Mouse (Mus musculus) ES-E14 (cell line): ENCODE measurements at regions not wholly inside any gene's neighbourhood (a gene's known extent, or its start where the extent isn't known, plus 50 kb on each side); places are given as distances from the start of the nearest gene placed in this dataset.
A peak's percentile ranks its signal among the peaks of the same experiment; 100 is the strongest.

Experiments used
- DNase-seq: peaks from one replicate; pipeline ENCODE4 v3.0.0-alpha.2; 2013; ENCODE audit warnings: low read depth, low spot score
- H3K27ac ChIP-seq: 2 replicates; pipeline ENCODE4 v1.5.1; 2012; ENCODE audit warnings: low read depth, mild to moderate bottlenecking, low read length, moderate library complexity, mixed read lengths; ENCODE audit not compliant: poor library complexity, insufficient read depth, severe bottlenecking
- H3K36me3 ChIP-seq: 2 replicates; pipeline ENCODE4 v1.6.1; 2012; ENCODE audit warnings: mild to moderate bottlenecking, low read length, moderate library complexity, mixed read lengths; ENCODE audit not compliant: control insufficient read depth, poor library complexity, insufficient read depth, severe bottlenecking
- H3K4me1 ChIP-seq, 2 experiments: fragments of 150-350 bp in 1 of 2; sonication (generic) in 1 of 2; 2 replicates each; pipeline ENCODE4 v1.6.1; 2012; ENCODE audit warnings: low read length in 2 of 2, mild to moderate bottlenecking in 1 of 2, mixed read lengths in 1 of 2; ENCODE audit not compliant: control insufficient read depth in 2 of 2, insufficient read depth in 2 of 2, poor library complexity in 1 of 2
- H3K4me3 ChIP-seq, 2 experiments: fragments of 150-350 bp in 1 of 2; sonication (generic) in 1 of 2; 2 replicates each; pipeline ENCODE4 v1.5.1; 2012; ENCODE audit warnings: low read length in 2 of 2, low read depth in 1 of 2, mild to moderate bottlenecking in 1 of 2, mixed read lengths in 1 of 2; ENCODE audit not compliant: insufficient read depth in 1 of 2, poor library complexity in 1 of 2, severe bottlenecking in 1 of 2
- H3K9ac ChIP-seq: 2 replicates; pipeline ENCODE4 v1.6.1; 2012; ENCODE audit warnings: low read depth, mild to moderate bottlenecking, low read length, mixed read lengths; ENCODE audit not compliant: poor library complexity, insufficient read depth, severe bottlenecking
- H3K9me3 ChIP-seq: fragments of 150-350 bp; sonication (generic); 2 replicates; pipeline ENCODE4 v1.6.1; 2012; ENCODE audit warnings: low read depth, mild to moderate bottlenecking, low read length; ENCODE audit not compliant: control insufficient read depth, insufficient read depth
- CHD2 ChIP-seq: IDR thresholded peaks from 2 replicates; pipeline ENCODE4 v1.6.1; 2014; ENCODE audit warnings: mild to moderate bottlenecking, low read depth, low read length, inconsistent platforms
- HCFC1 ChIP-seq: IDR thresholded peaks from 2 replicates; pipeline ENCODE4 v1.6.1; 2012; ENCODE audit warnings: low read length, inconsistent platforms, borderline replicate concordance; ENCODE audit not compliant: insufficient read depth
- MAFK ChIP-seq: IDR thresholded peaks from 2 replicates; pipeline ENCODE4 v1.6.1; 2014; ENCODE audit warnings: mild to moderate bottlenecking, low read depth, low read length, inconsistent platforms; ENCODE audit not compliant: insufficient read depth
- ZC3H11A ChIP-seq: IDR thresholded peaks from 2 replicates; pipeline ENCODE4 v1.6.1; 2012; ENCODE audit warnings: low read depth, mild to moderate bottlenecking, inconsistent platforms, low read length, borderline replicate concordance
- ZNF384 ChIP-seq: IDR thresholded peaks from 2 replicates; pipeline ENCODE4 v1.6.1; 2012; ENCODE audit warnings: low read depth, low read length, inconsistent platforms
- in situ Hi-C, 2 experiments: fragments of 600-800 bp; cut with MboI; formaldehyde crosslinking; loops; one replicate each; pipeline ENCODE4 v1.15.1; 2025; ENCODE audit warnings: low sequenced_read_pairs in 2 of 2, inconsistent platforms in 1 of 2; ENCODE audit not compliant: unreplicated experiment in 2 of 2

GRCm38 (mm10) chr2:74084971-74085370 lies 173.8 kb upstream of the Atp5g3 start:
- Histone ChIP-seq H3K4me3 (no peak overlapping the region), H3K27ac (no peak overlapping the region), H3K4me1 (no peaks in the 10 kb centered on the region), H3K36me3 (no peaks in the 10 kb centered on the region), H3K9ac (no peak overlapping the region), H3K9me3 (no peaks in the 10 kb centered on the region)
- DNase-seq, result no peak
- in situ Hi-C loops, result no loop called here
- no peak for TF ChIP-seq MAFK

- in situ Hi-C loops, result no loop called here
- TF ChIP-seq MAFK, result no peak
- no peak for TF ChIP-seq ZC3H11A
- no peak for TF ChIP-seq ZNF384
- no peak for TF ChIP-seq HCFC1
- no peak for TF ChIP-seq CHD2
- peaks cover 0 to 5% of the 10 kb centered on the region in 2 experiments; a peak in 1 of 4 replicates for H3K4me1 ChIP-seq
Measured at GRCm38 (mm10) chr2:74076774-74077173, 165.6 kb upstream of the Atp5g3 start.

GRCm38 (mm10) chr2:74075566-74075965 lies 164.4 kb upstream of the Atp5g3 start:
- Histone ChIP-seq H3K9me3 (no peaks in the 10 kb centered on the region), H3K36me3 (no peaks in the 10 kb centered on the region), H3K27ac (no peak overlapping the region), H3K4me1 (peaks cover 0 to 5% of the 10 kb centered on the region in 2 experiments; a peak in 1 of 4 replicates), H3K9ac (no peak overlapping the region), H3K4me3 (no peak overlapping the region)
- DNase-seq, result no peak
- no peak for TF ChIP-seq ZNF384
- TF ChIP-seq MAFK, result no peak
- no peak for TF ChIP-seq ZC3H11A
- no peak for TF ChIP-seq HCFC1
- no peak for TF ChIP-seq CHD2
- in situ Hi-C loops, result no loop called here

More at GRCm38 (mm10) chr2:74076774-74077173, 165.6 kb upstream of the Atp5g3 start:
- Histone ChIP-seq H3K27ac (no peak overlapping the region), H3K9me3 (no peaks in the 10 kb centered on the region), H3K9ac (no peak overlapping the region), H3K36me3 (no peaks in the 10 kb centered on the region), H3K4me3 (no peak overlapping the region)
- no peak for DNase-seq

GRCm38 (mm10) chr2:74073396-74073795 lies 162.3 kb upstream of the Atp5g3 start:
- H3K36me3 ChIP-seq, result no peaks in the 10 kb centered on the region
- H3K9ac ChIP-seq, result no peak overlapping the region
- no peak for TF ChIP-seq CHD2
- TF ChIP-seq HCFC1, result no peak
- TF ChIP-seq ZC3H11A, result no peak
- TF ChIP-seq MAFK, result no peak
- no peak for TF ChIP-seq ZNF384
- no peak overlapping the region for H3K4me3 ChIP-seq
- in situ Hi-C loops, result loop anchor here in 1 of 2 experiments (25.0 kb wide), 1 partner anchor 589 kb away; the partner anchor contains the start of genes Evx2 and Hoxd13
- peaks cover 0 to 5% of the 10 kb centered on the region in 2 experiments; a peak in 1 of 4 replicates for H3K4me1 ChIP-seq
- H3K9me3 ChIP-seq, result no peaks in the 10 kb centered on the region
- H3K27ac ChIP-seq, result no peak overlapping the region
- peak; percentile 55 for DNase-seq

- no peak for TF ChIP-seq MAFK
- TF ChIP-seq ZC3H11A, result peak; percentile 89
- H3K4me1 ChIP-seq, result no peaks in the 10 kb centered on the region
- H3K27ac ChIP-seq, result no peak overlapping the region
- no peaks in the 10 kb centered on the region for H3K9me3 ChIP-seq
- H3K4me3 ChIP-seq, result no peak overlapping the region
- H3K36me3 ChIP-seq, result no peaks in the 10 kb centered on the region
- in situ Hi-C loops, result loop anchor here (10.0 to 25.0 kb wide), 2 partner anchors 578 to 596 kb away; partner anchors contain the start of genes Evx2 (in 1 of the 2) and Hoxd13 (in 1 of the 2)
- no peak overlapping the region for H3K9ac ChIP-seq
- peak; percentile 60 for DNase-seq
Measured at GRCm38 (mm10) chr2:74066652-74067051, 155.5 kb upstream of the Atp5g3 start.
